Mouse (Mus musculus) testis, adult 2 months (tissue): Measurements from ENCODE around the gene Uqcr11.

Experiments used
- CTCF ChIP-seq: fragments of 200-500 bp; IDR thresholded peaks from 2 replicates; pipeline ENCODE4 v1.5.1; 2012; ENCODE audit warnings: low read depth, mild to moderate bottlenecking, inconsistent platforms, low read length, moderate library complexity; ENCODE audit not compliant: control insufficient read depth, insufficient read depth, insufficient replicate concordance
- POLR2A ChIP-seq: fragments of 200-500 bp; IDR thresholded peaks from 2 replicates; pipeline ENCODE4 v1.6.1; 2012; ENCODE audit warnings: low read depth, mild to moderate bottlenecking, inconsistent platforms, low read length, moderate library complexity; ENCODE audit not compliant: control insufficient read depth

GRCm38 (mm10) chr10:80445898-80446601 lies 39.4 kb upstream of the Uqcr11 start:
- TF ChIP-seq CTCF (peak; percentile 98), POLR2A (no peak)
